Mouse (Mus musculus) ovary, postnatal 14 days (tissue): ENCODE results near the gene Gm20695.
"Not testable (repeated sequence)": the region's sequence is repeated elsewhere in the genome, so short reads cannot be mapped to it uniquely, and the experiment has no call there.

Experiments used
- DNase-seq: peaks from one replicate; pipeline ENCODE4 v3.0.0; 2022; ENCODE audit warnings: low spot score

Gm20695 gene

GRCm38 (mm10) chr16:3884201-3885064 lies at the start of gene Gm20695, which contains the start of gene Zfp597:
Gene Gm20695 (plus strand): TSS chr16:3884648.
Gene Zfp597 (minus strand): TSS chr16:3884561.
- peak; percentile 86 for DNase-seq

- no peak for DNase-seq
Measured at GRCm38 (mm10) chr16:3835461-3835860, 49.0 kb upstream of the Gm20695 start.

GRCm38 (mm10) chr16:3839157-3839885 lies 45.1 kb upstream of the Gm20695 start:
- DNase-seq: peak; percentile 16

GRCm38 (mm10) chr16:3842989-3843388 lies 41.5 kb upstream of the Gm20695 start:
- no peak for DNase-seq

- no peak for DNase-seq
Measured at GRCm38 (mm10) chr16:3843796-3844195, 40.7 kb upstream of the Gm20695 start.

- DNase-seq: peak; percentile 84
Measured at GRCm38 (mm10) chr16:3846711-3847518, 37.5 kb upstream of the Gm20695 start, which contains the start of gene Zfp174. Gene Zfp174 (plus strand): TSS chr16:3847268.

GRCm38 (mm10) chr16:3847871-3848270 lies 36.6 kb upstream of the Gm20695 start:
- no peak for DNase-seq

- DNase-seq: no peak
Measured at GRCm38 (mm10) chr16:3848416-3848815, 36.0 kb upstream of the Gm20695 start.

- not testable (repeated sequence) for DNase-seq
Measured at GRCm38 (mm10) chr16:3851301-3851700, 33.1 kb upstream of the Gm20695 start.

- no peak for DNase-seq
Measured at GRCm38 (mm10) chr16:3852586-3852985, 31.9 kb upstream of the Gm20695 start.

GRCm38 (mm10) chr16:3854437-3855182 lies 29.8 kb upstream of the Gm20695 start:
- no peak for DNase-seq

GRCm38 (mm10) chr16:3855776-3856175 lies 28.7 kb upstream of the Gm20695 start:
- no peak for DNase-seq

- DNase-seq: no peak
Measured at GRCm38 (mm10) chr16:3859254-3859653, 25.2 kb upstream of the Gm20695 start.

- DNase-seq: no peak
Measured at GRCm38 (mm10) chr16:3871815-3872214, 12.6 kb upstream of the Gm20695 start.

- peak; percentile 78 for DNase-seq
Measured at GRCm38 (mm10) chr16:3872216-3873047, 12.0 kb upstream of the Gm20695 start, which contains the start of gene Naa60. Gene Naa60 (plus strand): TSS chr16:3872375.

GRCm38 (mm10) chr16:3876346-3876745 lies 8.1 kb upstream of the Gm20695 start:
- no peak for DNase-seq

GRCm38 (mm10) chr16:3885065-3885670 lies 720 bp downstream of the Gm20695 start:
- no peak for DNase-seq

- DNase-seq: no peak
Measured at GRCm38 (mm10) chr16:3891621-3892295, 7.3 kb downstream of the Gm20695 start.

GRCm38 (mm10) chr16:3893739-3894138 lies 9.3 kb downstream of the Gm20695 start:
- DNase-seq: no peak
